Mouse (Mus musculus) midbrain, embryonic 16.5 days (tissue): ENCODE measurements at regions not wholly inside any gene's neighbourhood (a gene's known extent, or its start where the extent isn't known, plus 50 kb on each side); places are given as distances from the start of the nearest gene placed in this dataset.

Experiments used
- ATAC-seq: fragments of 200-750 bp; cut with Nextera tagmentation; 2 replicates; pipeline ENCODE4 v1.8.0; 2017; ENCODE audit warnings: moderate TSS enrichment
- H3K27ac ChIP-seq: fragments of 300-500 bp; sonication (generic); 2 replicates; pipeline ENCODE4 v1.5.1; 2014; ENCODE audit warnings: mild to moderate bottlenecking, low read length, mixed read lengths
- H3K27me3 ChIP-seq: fragments of 300-500 bp; sonication (generic); 2 replicates; pipeline ENCODE4 v1.6.1; 2014; ENCODE audit warnings: low read depth, low read length, mixed read lengths; ENCODE audit not compliant: control insufficient read depth, insufficient read depth
- H3K36me3 ChIP-seq: fragments of 300-500 bp; sonication (generic); 2 replicates; pipeline ENCODE4 v1.6.1; 2014; ENCODE audit warnings: mild to moderate bottlenecking, low read length, moderate library complexity, mixed read lengths; ENCODE audit not compliant: control insufficient read depth, insufficient read depth
- H3K4me1 ChIP-seq: fragments of 300-500 bp; sonication (generic); 2 replicates; pipeline ENCODE4 v1.6.1; 2014; ENCODE audit warnings: mild to moderate bottlenecking, low read length, mixed read lengths; ENCODE audit not compliant: control insufficient read depth, insufficient read depth
- H3K4me2 ChIP-seq: fragments of 300-500 bp; sonication (generic); 2 replicates; pipeline ENCODE4 v1.6.1; 2014; ENCODE audit warnings: mild to moderate bottlenecking, low read length, mixed read lengths
- H3K4me3 ChIP-seq: fragments of 300-500 bp; sonication (generic); 2 replicates; pipeline ENCODE4 v1.5.1; 2014; ENCODE audit warnings: low read depth, mild to moderate bottlenecking, low read length, moderate library complexity, mixed read lengths
- H3K9ac ChIP-seq: fragments of 300-500 bp; sonication (generic); 2 replicates; pipeline ENCODE4 v1.6.1; 2014; ENCODE audit warnings: low read depth, low read length, mixed read lengths
- H3K9me3 ChIP-seq: fragments of 300-500 bp; sonication (generic); replicated peaks from 2 replicates; pipeline ENCODE4 v1.6.1; 2014; ENCODE audit warnings: mild to moderate bottlenecking, low read length, mixed read lengths; ENCODE audit not compliant: control insufficient read depth, poor library complexity, severe bottlenecking
- WGBS: fragments of 180-500 bp; shearing (Covaris S2); extraction: QIAGEN DNeasy Blood & Tissue Kit; methylation state at CpG from one replicate; pipeline ENCODE4 v1.1.7; 2014; 5-methylcytosine and 5-hydroxymethylcytosine counted together

DNA sequence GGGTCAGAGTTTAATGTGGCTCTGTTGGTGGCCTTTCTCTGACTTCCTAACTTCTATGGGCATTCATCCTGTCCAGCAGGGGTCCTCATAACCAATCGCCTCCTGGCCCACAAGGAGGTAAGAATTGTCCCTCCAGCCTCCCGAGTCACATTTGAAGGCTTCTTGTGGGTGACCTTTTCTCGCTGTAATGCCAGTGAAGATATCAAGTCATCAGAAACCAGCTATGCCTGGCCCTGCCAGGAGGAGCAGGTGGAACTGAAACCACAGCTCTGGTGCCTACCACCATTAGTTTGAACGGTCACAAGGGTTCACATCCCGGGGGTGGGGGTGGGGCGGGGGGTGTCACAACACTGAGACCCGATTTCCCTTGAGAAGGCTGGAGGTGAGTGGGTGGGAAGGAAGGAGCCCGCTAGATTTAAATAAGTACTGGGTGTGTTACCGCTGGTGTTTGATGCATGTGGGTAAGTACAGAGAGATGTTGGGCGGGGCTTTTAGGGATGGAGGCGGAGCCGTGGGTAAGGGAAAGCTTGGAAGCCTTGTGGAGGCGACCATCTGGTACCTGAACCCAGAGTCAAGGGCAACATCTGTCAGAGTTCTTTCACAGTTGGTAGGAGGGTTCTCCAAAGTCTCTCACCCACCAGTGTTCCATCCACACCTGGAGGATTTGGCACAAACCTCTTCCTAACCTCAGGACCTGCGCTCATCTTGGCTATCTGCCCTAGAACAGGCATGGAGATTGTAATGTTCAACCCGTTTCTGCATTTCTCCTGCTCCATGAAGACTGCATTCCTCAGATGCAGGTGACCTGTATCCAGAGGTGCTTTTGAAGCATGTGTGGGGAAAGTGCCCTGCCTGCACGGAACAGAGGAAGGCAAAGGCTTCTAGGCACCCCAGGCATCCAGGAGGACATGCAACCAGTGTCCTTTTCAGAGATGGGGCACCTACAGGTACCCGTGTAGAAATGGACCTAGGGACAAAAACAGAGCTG, 128.2 kb downstream of the Cd24a start:
- H3K4me1 ChIP-seq = no peaks in the 10 kb centered on the region
- no peak overlapping the region for H3K9ac ChIP-seq
- H3K27ac ChIP-seq = no peak overlapping the region
- no peak for ATAC-seq
- H3K36me3 ChIP-seq = no peaks in the 10 kb centered on the region
- no peak overlapping the region for H3K4me3 ChIP-seq
- no peaks in the 10 kb centered on the region for H3K27me3 ChIP-seq
- WGBS = 65% methylated on average over 17 of the region's 17 CpGs
- no peaks in the 10 kb centered on the region for H3K9me3 ChIP-seq
- H3K4me2 ChIP-seq = no peak overlapping the region

DNA sequence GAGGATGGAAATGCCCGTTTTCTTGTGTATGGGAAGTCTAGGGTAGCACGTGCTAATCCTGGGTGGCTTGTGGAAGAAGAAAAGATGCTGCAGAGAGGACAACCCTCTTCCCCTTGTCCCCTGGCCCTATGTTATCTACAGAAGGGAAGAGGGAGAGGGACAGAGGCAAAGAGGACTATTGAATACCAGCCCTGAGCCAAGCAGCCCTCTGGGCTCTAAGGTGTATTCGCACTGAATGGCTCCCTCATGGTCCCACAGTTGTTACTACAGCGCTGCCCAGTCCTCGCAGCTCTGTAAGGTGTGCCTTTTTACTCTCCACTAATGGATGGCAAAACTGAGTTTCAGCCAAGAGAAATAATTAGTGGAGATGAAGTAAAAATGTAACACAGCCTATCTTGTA, 128.9 kb downstream of the Cd24a start:
- H3K36me3 ChIP-seq = no peaks in the 10 kb centered on the region
- H3K27me3 ChIP-seq = no peaks in the 10 kb centered on the region
- no peak overlapping the region for H3K4me3 ChIP-seq
- H3K9me3 ChIP-seq = no peaks in the 10 kb centered on the region
- no peak overlapping the region for H3K9ac ChIP-seq
- no peaks in the 10 kb centered on the region for H3K4me1 ChIP-seq
- no peak overlapping the region for H3K4me2 ChIP-seq
- WGBS = 87% methylated on average over 5 of the region's 5 CpGs
- no peak overlapping the region for H3K27ac ChIP-seq
- no peak for ATAC-seq

DNA sequence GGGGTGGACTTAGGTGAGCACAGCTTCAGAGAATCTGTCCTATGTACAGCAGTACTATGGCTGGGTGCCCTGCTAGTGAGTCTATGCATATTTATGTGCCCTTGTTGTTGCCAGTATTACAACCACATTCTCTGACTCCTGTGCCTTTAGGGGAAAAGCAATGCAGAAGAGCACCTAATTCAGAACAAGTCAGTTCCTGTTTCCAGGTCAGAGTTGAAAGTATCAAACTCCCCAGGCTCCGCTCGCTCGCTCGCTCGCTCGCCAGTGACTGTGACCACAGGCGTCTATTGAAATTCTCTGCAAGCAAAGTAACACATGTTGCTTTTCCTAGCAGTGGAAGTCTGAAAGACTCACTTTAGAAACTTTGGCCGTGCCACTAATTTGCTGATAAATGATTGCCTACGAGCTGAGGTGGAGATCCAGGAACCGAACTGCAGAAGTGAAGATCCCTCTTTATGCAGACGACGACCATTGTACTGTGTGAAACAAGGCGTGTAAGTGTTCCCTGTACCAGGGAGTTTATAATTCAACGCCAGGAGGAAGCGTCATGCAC, 129.8 kb downstream of the Cd24a start:
- no peak for ATAC-seq
- H3K4me1 ChIP-seq = no peaks in the 10 kb centered on the region
- no peaks in the 10 kb centered on the region for H3K9me3 ChIP-seq
- WGBS = 74% methylated on average over 15 of the region's 15 CpGs
- H3K27ac ChIP-seq = no peak overlapping the region
- no peaks in the 10 kb centered on the region for H3K27me3 ChIP-seq
- no peaks in the 10 kb centered on the region for H3K36me3 ChIP-seq
- H3K4me2 ChIP-seq = no peak overlapping the region
- no peak overlapping the region for H3K4me3 ChIP-seq
- H3K9ac ChIP-seq = no peak overlapping the region

DNA sequence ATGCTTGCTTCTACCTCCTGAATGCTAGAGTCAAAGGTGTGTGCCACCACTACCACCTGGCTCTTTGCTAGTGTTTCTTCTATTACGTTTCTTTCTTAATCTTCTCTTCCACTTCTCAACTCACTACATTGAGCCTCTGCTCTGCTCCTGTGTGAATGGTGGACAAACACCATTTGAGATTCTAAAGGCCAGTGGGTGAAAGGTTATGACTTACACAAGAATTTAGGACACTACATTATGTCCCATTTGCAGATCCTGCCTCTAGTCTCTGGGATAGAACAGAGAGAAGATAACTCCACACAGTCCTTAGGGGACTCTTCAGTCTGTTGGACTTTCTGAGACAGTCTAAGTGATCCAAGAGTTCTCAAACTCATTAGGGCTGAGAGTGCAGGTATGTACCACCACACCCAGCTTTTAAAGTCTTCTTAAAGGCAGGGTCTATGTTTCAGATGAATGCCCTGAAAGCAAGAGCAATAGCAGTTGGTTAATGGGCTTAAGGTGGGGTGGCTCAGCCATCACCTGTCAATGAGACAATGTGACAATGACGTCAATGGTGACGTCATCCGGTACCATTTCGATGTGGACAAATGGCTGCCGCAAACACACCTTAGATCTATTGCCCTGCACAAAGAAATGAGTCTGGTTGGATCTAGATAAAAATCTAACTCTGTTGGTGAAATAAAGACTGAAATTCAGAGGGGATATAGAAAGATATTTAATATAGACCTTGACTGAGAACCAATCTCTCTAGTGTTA, 131.4 kb downstream of the Cd24a start:
- no peaks in the 10 kb centered on the region for H3K36me3 ChIP-seq
- no peak overlapping the region for H3K4me3 ChIP-seq
- H3K9me3 ChIP-seq = no peaks in the 10 kb centered on the region
- no peak overlapping the region for H3K27ac ChIP-seq
- WGBS = 94% methylated on average over 6 of the region's 6 CpGs
- H3K9ac ChIP-seq = no peak overlapping the region
- ATAC-seq = no peak
- H3K27me3 ChIP-seq = no peaks in the 10 kb centered on the region
- no peak overlapping the region for H3K4me2 ChIP-seq
- no peaks in the 10 kb centered on the region for H3K4me1 ChIP-seq

DNA sequence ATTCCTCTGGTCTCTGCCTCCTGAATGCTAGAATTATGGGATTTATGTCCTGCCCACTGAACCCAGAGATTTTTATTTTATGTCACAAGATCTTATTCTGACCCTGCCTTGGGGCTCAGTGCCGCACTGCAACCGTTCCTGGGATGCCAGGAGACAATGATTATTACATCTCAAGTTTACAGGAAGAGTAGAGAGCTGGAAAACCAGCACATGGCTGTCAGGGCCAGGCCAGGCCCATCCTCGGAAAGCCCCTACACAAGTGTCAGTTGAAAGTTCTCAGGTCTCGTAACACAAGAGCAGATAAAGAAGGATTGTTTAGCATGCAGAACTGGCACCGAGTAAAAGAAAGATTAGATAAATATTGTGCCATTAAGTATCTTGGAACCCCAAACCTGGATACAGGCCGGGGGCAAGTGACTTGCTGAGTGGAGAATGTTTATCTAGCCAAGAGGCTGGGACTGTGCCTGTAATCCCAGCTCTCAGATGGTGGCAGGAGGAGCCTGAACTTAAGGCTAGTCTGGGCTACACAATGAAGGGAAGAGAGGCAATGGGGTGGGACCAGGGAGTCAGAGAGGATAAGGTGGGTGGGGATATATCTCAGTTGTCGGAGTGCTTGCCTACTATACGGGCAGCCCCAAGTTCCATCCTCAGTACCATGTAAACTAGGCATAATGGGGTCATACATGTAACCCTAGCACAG, 132.3 kb downstream of the Cd24a start:
- Histone ChIP-seq H3K4me1 (no peaks in the 10 kb centered on the region), H3K27ac (no peak overlapping the region), H3K27me3 (no peaks in the 10 kb centered on the region), H3K9ac (no peak overlapping the region), H3K36me3 (no peaks in the 10 kb centered on the region), H3K4me3 (no peak overlapping the region), H3K4me2 (no peak overlapping the region), H3K9me3 (no peaks in the 10 kb centered on the region)
- ATAC-seq = no peak
- WGBS = 87% methylated on average over 8 of the region's 8 CpGs

DNA sequence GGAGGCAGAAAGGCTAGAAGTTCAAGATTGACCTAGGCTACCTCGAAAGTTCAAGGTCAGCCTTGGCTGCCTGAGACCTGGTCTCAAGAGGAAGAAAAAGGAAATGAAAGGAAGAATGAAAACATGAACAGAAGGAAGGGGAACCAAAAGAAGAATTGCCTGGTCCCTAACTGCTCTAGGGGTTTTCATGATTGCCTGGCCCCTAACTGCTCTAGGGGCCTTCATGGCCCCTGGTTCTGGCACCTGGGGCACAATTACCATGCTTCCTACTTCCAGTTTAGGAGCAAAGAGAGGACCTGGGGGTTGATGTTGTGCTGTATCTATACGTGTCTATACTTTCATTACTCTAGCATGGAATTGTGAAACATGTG, 132.8 kb downstream of the Cd24a start:
- Histone ChIP-seq H3K4me2 (no peak overlapping the region), H3K9ac (no peak overlapping the region), H3K9me3 (no peaks in the 10 kb centered on the region), H3K4me3 (no peak overlapping the region), H3K4me1 (no peaks in the 10 kb centered on the region), H3K27me3 (no peaks in the 10 kb centered on the region), H3K27ac (no peak overlapping the region), H3K36me3 (no peaks in the 10 kb centered on the region)
- WGBS = 88% methylated on average over 2 of the region's 2 CpGs
- no peak for ATAC-seq

DNA sequence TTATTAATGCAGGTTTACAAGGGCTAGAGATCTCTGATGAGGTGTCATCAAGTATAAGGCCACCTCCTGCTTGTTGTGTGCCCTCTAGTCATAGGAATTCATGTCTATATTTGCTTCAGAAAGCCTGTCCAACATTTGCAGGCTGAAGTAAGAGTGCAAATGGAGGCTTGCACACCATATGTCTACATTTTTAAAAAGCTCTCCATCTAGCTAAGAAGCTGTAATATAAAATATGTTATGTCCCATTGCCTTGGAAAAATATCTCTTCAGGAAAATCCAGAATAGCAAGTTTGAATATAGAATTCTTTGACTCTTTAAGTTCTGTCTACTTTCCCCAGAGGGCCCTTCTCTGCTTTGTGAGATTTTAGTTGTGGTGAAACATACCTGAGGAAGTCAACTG, 134.6 kb downstream of the Cd24a start:
- Histone ChIP-seq H3K4me1 (no peaks in the 10 kb centered on the region), H3K27ac (no peak overlapping the region), H3K4me2 (no peak overlapping the region), H3K9ac (no peak overlapping the region), H3K27me3 (no peaks in the 10 kb centered on the region), H3K9me3 (no peaks in the 10 kb centered on the region), H3K4me3 (no peak overlapping the region), H3K36me3 (no peaks in the 10 kb centered on the region)
- ATAC-seq = no peak

DNA sequence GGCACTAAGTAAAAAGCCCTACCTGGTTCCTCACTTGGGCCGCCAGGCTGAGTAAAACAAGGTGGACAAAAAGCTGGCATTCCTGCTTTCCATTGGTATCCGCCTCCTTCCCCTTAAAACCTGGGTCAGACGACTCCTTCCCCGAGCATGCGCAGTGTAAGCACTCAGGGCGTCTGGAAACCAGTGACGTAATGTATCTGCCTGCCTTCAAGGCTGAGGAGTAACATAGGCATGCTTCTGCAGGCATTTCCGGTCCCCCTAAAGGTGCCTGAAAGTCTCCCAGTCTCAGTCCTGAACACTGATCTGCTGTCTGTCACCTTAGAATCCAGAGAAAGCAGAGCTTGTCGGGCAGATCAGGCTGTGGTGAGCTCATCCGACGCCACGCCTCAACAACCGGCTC, 140.7 kb downstream of the Cd24a start:
- H3K4me3 ChIP-seq = no peak overlapping the region
- no peak for ATAC-seq
- H3K9ac ChIP-seq = no peak overlapping the region
- H3K4me1 ChIP-seq = peaks cover 16% of the 10 kb centered on the region
- H3K27me3 ChIP-seq = no peaks in the 10 kb centered on the region
- H3K9me3 ChIP-seq = no peaks in the 10 kb centered on the region
- 58% methylated on average over 13 of the region's 13 CpGs for WGBS
- no peaks in the 10 kb centered on the region for H3K36me3 ChIP-seq
- H3K4me2 ChIP-seq = no peak overlapping the region
- H3K27ac ChIP-seq = no peak overlapping the region
